Mouse (Mus musculus) liver, postnatal 0 days (tissue): ENCODE data around the gene Nr1h2.

ENCODE experiments used
- CTCF ChIP-seq: sonication (generic); IDR thresholded peaks from 2 replicates; pipeline ENCODE4 v1.5.1; 2016; ENCODE audit warnings: antibody characterized with exemption, low read depth
- EP300 ChIP-seq: IDR thresholded peaks from 2 replicates; pipeline ENCODE4 v1.6.1; 2016; ENCODE audit warnings: antibody characterized with exemption, low read depth, mild to moderate bottlenecking

- TF ChIP-seq CTCF: no peak
- no peak for TF ChIP-seq EP300
Measured at GRCm38 (mm10) chr7:44597666-44598065, 43.9 kb upstream of the Nr1h2 start.
